Mouse (Mus musculus): ENCODE data around the gene Nit2. TPM values are rescaled to one million over a fixed set of nuclear protein-coding genes. Genes with fewer than 3 reads are reported as not detected.

Gene Nit2
- polyA plus RNA-seq, 1 experiment from 2014 or later = 50.3 TPM

GRCm38 (mm10) chr16:57168236-57168635 is 1.1 kb upstream of the Nit2 start:
- H3K4me1 ChIP-seq (replicated peaks; ENCODE audit: control insufficient read depth, insufficient read depth, low read length) = no peaks in the 10 kb centered on the region
- no peak overlapping the region for H3K9ac ChIP-seq
- ATAC-seq (ENCODE audit: low FRiP score) (no peak), DNase-seq (ENCODE audit: low spot score) (no peak)
- no peak overlapping the region for H3K4me3 ChIP-seq (replicated peaks; ENCODE audit: low read length)
- H3K27me3 ChIP-seq (ENCODE audit: control insufficient read depth, insufficient read depth, low read length) = no peaks in the 10 kb centered on the region
- H3K9me3 ChIP-seq (ENCODE audit: control insufficient read depth, low read length) = no peaks in the 10 kb centered on the region
- WGBS = 48% methylated on average over 4 of the region's 4 CpGs
- H3K4me2 ChIP-seq (replicated peaks) = no peak overlapping the region
- no peak overlapping the region for H3K27ac ChIP-seq
- H3K36me3 ChIP-seq (replicated peaks; ENCODE audit: control insufficient read depth, insufficient read depth) = peaks cover 33% of the 10 kb centered on the region

GRCm38 (mm10) chr16:57167514-57167912 is 372 bp upstream of the Nit2 start:
- H3K27ac ChIP-seq = no peak overlapping the region; the same call in 1 of the 2 replicates
- ATAC-seq (ENCODE audit: low FRiP score) = no peak; the same call in 1 of the 2 replicates
- peak overlapping the region; percentile 78 for H3K4me3 ChIP-seq (replicated peaks; ENCODE audit: low read length)
- peaks cover 30% of the 10 kb centered on the region for H3K36me3 ChIP-seq (replicated peaks; ENCODE audit: control insufficient read depth, insufficient read depth)
- no peaks in the 10 kb centered on the region for H3K27me3 ChIP-seq (ENCODE audit: control insufficient read depth, insufficient read depth, low read length)
- DNase-seq (ENCODE audit: low spot score) = no peak
- H3K4me2 ChIP-seq (replicated peaks) = peak overlapping the region; percentile 79
- no peaks in the 10 kb centered on the region for H3K4me1 ChIP-seq (replicated peaks; ENCODE audit: control insufficient read depth, insufficient read depth, low read length)
- 30% methylated on average over 5 of the region's 5 CpGs for WGBS
- H3K9ac ChIP-seq = peak overlapping the region; percentile 79
- no peaks in the 10 kb centered on the region for H3K9me3 ChIP-seq (ENCODE audit: control insufficient read depth, low read length)

GRCm38 (mm10) chr16:57166086-57166485 is 1.1 kb downstream of the Nit2 start:
- Histone ChIP-seq H3K9ac (no peak overlapping the region), H3K4me3 (replicated peaks; ENCODE audit: low read length) (peak overlapping the region; percentile 78)

GRCm38 (mm10) chr16:57165157-57165556 is 2.0 kb downstream of the Nit2 start:
- H3K27ac ChIP-seq = no peak overlapping the region
- WGBS = 97% methylated on average over 5 of the region's 5 CpGs
- no peak overlapping the region for H3K4me2 ChIP-seq (replicated peaks)
- H3K4me3 ChIP-seq (replicated peaks; ENCODE audit: low read length) = no peak overlapping the region
- ATAC-seq (ENCODE audit: low FRiP score) (no peak), DNase-seq (ENCODE audit: low spot score) (no peak)
- no peaks in the 10 kb centered on the region for H3K9me3 ChIP-seq (ENCODE audit: control insufficient read depth, low read length)
- peaks cover 16% of the 10 kb centered on the region for H3K36me3 ChIP-seq (replicated peaks; ENCODE audit: control insufficient read depth, insufficient read depth)
- no peaks in the 10 kb centered on the region for H3K27me3 ChIP-seq (ENCODE audit: control insufficient read depth, insufficient read depth, low read length)
- H3K9ac ChIP-seq = no peak overlapping the region
- no peaks in the 10 kb centered on the region for H3K4me1 ChIP-seq (replicated peaks; ENCODE audit: control insufficient read depth, insufficient read depth, low read length)

More at GRCm38 (mm10) chr16:57166086-57166485, 1.1 kb downstream of the Nit2 start:
- Histone ChIP-seq H3K36me3 (replicated peaks; ENCODE audit: control insufficient read depth, insufficient read depth) (peaks cover 19% of the 10 kb centered on the region), H3K27ac (no peak overlapping the region), H3K27me3 (ENCODE audit: control insufficient read depth, insufficient read depth, low read length) (no peaks in the 10 kb centered on the region), H3K4me1 (replicated peaks; ENCODE audit: control insufficient read depth, insufficient read depth, low read length) (no peaks in the 10 kb centered on the region), H3K4me2 (replicated peaks) (peak overlapping the region; percentile 79), H3K9me3 (ENCODE audit: control insufficient read depth, low read length) (no peaks in the 10 kb centered on the region)
- DNase-seq (ENCODE audit: low spot score) (no peak), ATAC-seq (ENCODE audit: low FRiP score) (no peak)
- 95% methylated on average over 6 of the region's 6 CpGs for WGBS

- H3K27me3 ChIP-seq (ENCODE audit: control insufficient read depth, insufficient read depth, low read length) = no peaks in the 10 kb centered on the region
- no peaks in the 10 kb centered on the region for H3K9me3 ChIP-seq (ENCODE audit: control insufficient read depth, low read length)
- no peak overlapping the region for H3K9ac ChIP-seq
- no peak for DNase-seq (ENCODE audit: low spot score)
- no peak overlapping the region for H3K4me2 ChIP-seq (replicated peaks)
- ATAC-seq (ENCODE audit: low FRiP score) = no peak
- 92% methylated on average over 1 of the region's 1 CpGs for WGBS
- no peaks in the 10 kb centered on the region for H3K4me1 ChIP-seq (replicated peaks; ENCODE audit: control insufficient read depth, insufficient read depth, low read length)
- no peak overlapping the region for H3K27ac ChIP-seq
- H3K4me3 ChIP-seq (replicated peaks; ENCODE audit: low read length) = no peak overlapping the region
- peaks cover 15% of the 10 kb centered on the region for H3K36me3 ChIP-seq (replicated peaks; ENCODE audit: control insufficient read depth, insufficient read depth)
Observed at GRCm38 (mm10) chr16:57163694-57164093, 3.4 kb downstream of the Nit2 start.

- Histone ChIP-seq H3K4me2 (replicated peaks) (no peak overlapping the region), H3K36me3 (replicated peaks; ENCODE audit: control insufficient read depth, insufficient read depth) (peaks cover 22% of the 10 kb centered on the region), H3K9ac (no peak overlapping the region), H3K4me3 (replicated peaks; ENCODE audit: low read length) (no peak overlapping the region), H3K27me3 (ENCODE audit: control insufficient read depth, insufficient read depth, low read length) (no peaks in the 10 kb centered on the region), H3K27ac (no peak overlapping the region), H3K9me3 (ENCODE audit: control insufficient read depth, low read length) (no peaks in the 10 kb centered on the region), H3K4me1 (replicated peaks; ENCODE audit: control insufficient read depth, insufficient read depth, low read length) (no peaks in the 10 kb centered on the region)
- DNase-seq (ENCODE audit: low spot score) (no peak), ATAC-seq (ENCODE audit: low FRiP score) (no peak)
- 92% methylated on average over 5 of the region's 5 CpGs for WGBS
Observed at GRCm38 (mm10) chr16:57162841-57163240, 4.3 kb downstream of the Nit2 start.

- no peak overlapping the region for H3K9ac ChIP-seq
- H3K4me1 ChIP-seq (replicated peaks; ENCODE audit: control insufficient read depth, insufficient read depth, low read length) = no peaks in the 10 kb centered on the region
- no peak overlapping the region for H3K4me3 ChIP-seq (replicated peaks; ENCODE audit: low read length)
- WGBS = 74% methylated on average over 7 of the region's 7 CpGs
- no peak for ATAC-seq (ENCODE audit: low FRiP score)
- H3K4me2 ChIP-seq (replicated peaks) = no peak overlapping the region
- no peak for DNase-seq (ENCODE audit: low spot score)
- peaks cover 47% of the 10 kb centered on the region for H3K36me3 ChIP-seq (replicated peaks; ENCODE audit: control insufficient read depth, insufficient read depth)
- H3K27me3 ChIP-seq (ENCODE audit: control insufficient read depth, insufficient read depth, low read length) = no peaks in the 10 kb centered on the region
- H3K9me3 ChIP-seq (ENCODE audit: control insufficient read depth, low read length) = no peaks in the 10 kb centered on the region
- no peak overlapping the region for H3K27ac ChIP-seq
Observed at GRCm38 (mm10) chr16:57159835-57160234, 7.3 kb downstream of the Nit2 start.

GRCm38 (mm10) chr16:57157728-57158127 is 9.4 kb downstream of the Nit2 start:
- ATAC-seq (ENCODE audit: low FRiP score) = no peak
- Histone ChIP-seq H3K9me3 (ENCODE audit: control insufficient read depth, low read length) (no peaks in the 10 kb centered on the region), H3K27me3 (ENCODE audit: control insufficient read depth, insufficient read depth, low read length) (no peaks in the 10 kb centered on the region), H3K9ac (no peak overlapping the region), H3K4me1 (replicated peaks; ENCODE audit: control insufficient read depth, insufficient read depth, low read length) (no peaks in the 10 kb centered on the region), H3K36me3 (replicated peaks; ENCODE audit: control insufficient read depth, insufficient read depth) (peaks cover 66% of the 10 kb centered on the region), H3K4me2 (replicated peaks) (no peak overlapping the region), H3K27ac (no peak overlapping the region), H3K4me3 (replicated peaks; ENCODE audit: low read length) (no peak overlapping the region)
- 79% methylated on average over 4 of the region's 4 CpGs for WGBS
- DNase-seq (ENCODE audit: low spot score) = no peak

GRCm38 (mm10) chr16:57157076-57157475 is 10.1 kb downstream of the Nit2 start:
- H3K4me1 ChIP-seq (replicated peaks; ENCODE audit: control insufficient read depth, insufficient read depth, low read length) = no peaks in the 10 kb centered on the region
- no peaks in the 10 kb centered on the region for H3K9me3 ChIP-seq (ENCODE audit: control insufficient read depth, low read length)
- H3K4me2 ChIP-seq (replicated peaks) = no peak overlapping the region
- peaks cover 72% of the 10 kb centered on the region for H3K36me3 ChIP-seq (replicated peaks; ENCODE audit: control insufficient read depth, insufficient read depth)
- no peak overlapping the region for H3K9ac ChIP-seq
- H3K27ac ChIP-seq = no peak overlapping the region
- DNase-seq (ENCODE audit: low spot score) = no peak
- 91% methylated on average over 4 of the region's 4 CpGs for WGBS
- ATAC-seq (ENCODE audit: low FRiP score) = no peak
- no peaks in the 10 kb centered on the region for H3K27me3 ChIP-seq (ENCODE audit: control insufficient read depth, insufficient read depth, low read length)
- no peak overlapping the region for H3K4me3 ChIP-seq (replicated peaks; ENCODE audit: low read length)

GRCm38 (mm10) chr16:57155899-57156298 is 11.2 kb downstream of the Nit2 start:
- no peaks in the 10 kb centered on the region for H3K27me3 ChIP-seq (ENCODE audit: control insufficient read depth, insufficient read depth, low read length)
- no peak overlapping the region for H3K4me2 ChIP-seq (replicated peaks)
- H3K27ac ChIP-seq = no peak overlapping the region
- H3K36me3 ChIP-seq (replicated peaks; ENCODE audit: control insufficient read depth, insufficient read depth) = peaks cover 82% of the 10 kb centered on the region
- DNase-seq (ENCODE audit: low spot score) (no peak), ATAC-seq (ENCODE audit: low FRiP score) (no peak)
- H3K4me3 ChIP-seq (replicated peaks; ENCODE audit: low read length) = no peak overlapping the region
- no peaks in the 10 kb centered on the region for H3K9me3 ChIP-seq (ENCODE audit: control insufficient read depth, low read length)
- H3K9ac ChIP-seq = no peak overlapping the region
- no peaks in the 10 kb centered on the region for H3K4me1 ChIP-seq (replicated peaks; ENCODE audit: control insufficient read depth, insufficient read depth, low read length)

Measured in hindbrain, embryonic 14.5 days (tissue).